Mouse (Mus musculus) left cerebral cortex, adult 8-10 months (tissue): ENCODE measurements at regions not wholly inside any gene's neighbourhood (a gene's known extent, or its start where the extent isn't known, plus 50 kb on each side); places are given as distances from the start of the nearest gene placed in this dataset.

Experiments
- DNase-seq, 2 experiments: peaks; one replicate each; pipeline ENCODE4 v3.0.0; 2022; ENCODE audit warnings: low spot score in 2 of 2

GRCm38 (mm10) chr3:42661956-42662355, 919.5 kb downstream of the D3Ertd751e start:
- DNase-seq: no peak

- no peak for DNase-seq
Measured at GRCm38 (mm10) chr3:42676668-42677398, 934.4 kb downstream of the D3Ertd751e start.

- DNase-seq: no peak
Measured at GRCm38 (mm10) chr3:42694726-42695125, 952.3 kb downstream of the D3Ertd751e start.

- no peak for DNase-seq
Measured at GRCm38 (mm10) chr3:42738910-42739309, 996.5 kb downstream of the D3Ertd751e start.

GRCm38 (mm10) chr3:42753130-42753529, 1010.7 kb downstream of the D3Ertd751e start:
- no peak for DNase-seq

- no peak for DNase-seq
Measured at GRCm38 (mm10) chr3:42757335-42757734, 1014.9 kb downstream of the D3Ertd751e start.

- DNase-seq: no peak
Measured at GRCm38 (mm10) chr3:42757830-42758385, 1015.5 kb downstream of the D3Ertd751e start.

- DNase-seq: no peak
Measured at GRCm38 (mm10) chr3:42762205-42762604, 1019.8 kb downstream of the D3Ertd751e start.

- DNase-seq: no peak
Measured at GRCm38 (mm10) chr3:42783478-42783877, 1041.1 kb downstream of the D3Ertd751e start.

GRCm38 (mm10) chr3:42784203-42784602, 1041.8 kb downstream of the D3Ertd751e start:
- peak in 1 of 2 experiments; percentile 15 for DNase-seq

GRCm38 (mm10) chr3:42790415-42790814, 1048.0 kb downstream of the D3Ertd751e start:
- DNase-seq: no peak

GRCm38 (mm10) chr3:42791878-42792277, 1049.5 kb downstream of the D3Ertd751e start:
- DNase-seq: no peak

GRCm38 (mm10) chr3:42830456-42830855, 1088.0 kb downstream of the D3Ertd751e start:
- DNase-seq: no peak

- no peak for DNase-seq
Measured at GRCm38 (mm10) chr3:42867370-42867769, 1125.0 kb downstream of the D3Ertd751e start.

GRCm38 (mm10) chr3:42878972-42879371, 1136.6 kb downstream of the D3Ertd751e start:
- DNase-seq: no peak

GRCm38 (mm10) chr3:42884481-42884880, 1142.1 kb downstream of the D3Ertd751e start:
- no peak for DNase-seq

- DNase-seq: no peak
Measured at GRCm38 (mm10) chr3:42892016-42892699, 1149.7 kb downstream of the D3Ertd751e start.

- DNase-seq: no peak
Measured at GRCm38 (mm10) chr3:42895787-42896186, 1153.4 kb downstream of the D3Ertd751e start.

- no peak for DNase-seq
Measured at GRCm38 (mm10) chr3:42897936-42898335, 1155.5 kb downstream of the D3Ertd751e start.

GRCm38 (mm10) chr3:42898934-42899333, 1156.5 kb downstream of the D3Ertd751e start:
- no peak for DNase-seq

GRCm38 (mm10) chr3:42900984-42901383, 1158.6 kb downstream of the D3Ertd751e start:
- no peak for DNase-seq

- DNase-seq: no peak
Measured at GRCm38 (mm10) chr3:42906246-42906645, 1163.8 kb downstream of the D3Ertd751e start.

GRCm38 (mm10) chr3:42908404-42908803, 1166.0 kb downstream of the D3Ertd751e start:
- DNase-seq: no peak
